Mouse (Mus musculus) embryonic facial prominence, embryonic 12.5 days (tissue): ENCODE data around the gene Slbp. TPM values are rescaled to one million over a fixed set of nuclear protein-coding genes. Genes with fewer than 3 reads are reported as not detected.

Source experiments
- ATAC-seq: fragments of 200-750 bp; cut with Nextera tagmentation; 2 replicates; pipeline ENCODE4 v1.8.0; 2017; ENCODE audit not compliant: insufficient number of reproducible peaks, insufficient read depth, low FRiP score, low TSS enrichment
- H3K27ac ChIP-seq: fragments of 300-500 bp; sonication (generic); 2 replicates; pipeline ENCODE4 v1.5.1; 2016; ENCODE audit warnings: mild to moderate bottlenecking
- H3K27me3 ChIP-seq: fragments of 300-500 bp; sonication (generic); 2 replicates; pipeline ENCODE4 v1.6.1; 2016; ENCODE audit warnings: mild to moderate bottlenecking, moderate library complexity
- H3K36me3 ChIP-seq: fragments of 300-500 bp; sonication (generic); 2 replicates; pipeline ENCODE4 v1.6.1; 2016; ENCODE audit warnings: mild to moderate bottlenecking
- H3K4me1 ChIP-seq: fragments of 300-500 bp; sonication (generic); 2 replicates; pipeline ENCODE4 v1.6.1; 2016
- H3K4me2 ChIP-seq: fragments of 300-500 bp; sonication (generic); replicated peaks from 2 replicates; pipeline ENCODE4 v1.6.1; 2016; ENCODE audit warnings: mild to moderate bottlenecking, moderate library complexity
- H3K4me3 ChIP-seq: fragments of 300-500 bp; sonication (generic); 2 replicates; pipeline ENCODE4 v1.5.1; 2016; ENCODE audit warnings: mild to moderate bottlenecking
- H3K9ac ChIP-seq: fragments of 300-500 bp; sonication (generic); 2 replicates; pipeline ENCODE4 v1.6.1; 2016; ENCODE audit warnings: mild to moderate bottlenecking, moderate library complexity
- H3K9me3 ChIP-seq: fragments of 300-500 bp; sonication (generic); 2 replicates; pipeline ENCODE4 v1.6.1; 2016; ENCODE audit warnings: mild to moderate bottlenecking, moderate library complexity
- WGBS: fragments of 180-500 bp; shearing (Covaris S2); methylation state at CpG from one replicate; pipeline ENCODE4 v1.1.7; 2016; 5-methylcytosine and 5-hydroxymethylcytosine counted together
- polyA plus RNA-seq: library from polyadenylated mRNA; unstranded; fragments of >200 nt; fragmentation: Nextera tagmentation; extraction: Ambion mirVana; gene quantifications from 2 replicates; pipeline ENCODE4 v1.2.1, GENCODE M21; 2016

The Slbp gene
- polyA plus RNA-seq, 1 experiment from 2014 or later = 270 TPM

DNA sequence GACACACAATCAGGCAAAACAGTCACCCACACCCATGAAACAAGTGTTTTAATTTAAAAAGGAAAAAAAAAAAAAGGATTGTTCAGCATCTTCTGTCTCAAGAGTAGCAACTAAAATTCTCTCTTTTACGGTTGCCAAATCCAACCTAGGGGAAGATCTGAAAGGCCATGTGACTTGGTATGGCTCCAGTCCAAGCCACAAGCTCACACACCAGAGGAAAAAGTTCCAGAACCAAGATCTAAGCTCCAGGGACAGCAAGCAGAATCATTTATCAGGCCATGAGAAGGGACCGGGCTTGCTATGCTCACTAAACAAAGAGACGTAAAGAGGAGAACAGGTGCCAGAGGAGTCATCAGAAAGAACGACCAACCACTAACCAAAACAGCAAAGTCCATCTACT, 24.4 kb downstream of the Slbp start:
- WGBS = 44% methylated on average over 4 of the region's 4 CpGs
- Histone ChIP-seq H3K4me1 (peaks cover 17% of the 10 kb centered on the region), H3K9ac (no peak overlapping the region; the same call in 1 of the 2 replicates), H3K27me3 (no peaks in the 10 kb centered on the region), H3K9me3 (no peaks in the 10 kb centered on the region), H3K4me3 (peak overlapping the region; percentile 81), H3K27ac (no peak overlapping the region), H3K36me3 (no peaks in the 10 kb centered on the region), H3K4me2 (peak overlapping the region; percentile 78)
- no peak for ATAC-seq

DNA sequence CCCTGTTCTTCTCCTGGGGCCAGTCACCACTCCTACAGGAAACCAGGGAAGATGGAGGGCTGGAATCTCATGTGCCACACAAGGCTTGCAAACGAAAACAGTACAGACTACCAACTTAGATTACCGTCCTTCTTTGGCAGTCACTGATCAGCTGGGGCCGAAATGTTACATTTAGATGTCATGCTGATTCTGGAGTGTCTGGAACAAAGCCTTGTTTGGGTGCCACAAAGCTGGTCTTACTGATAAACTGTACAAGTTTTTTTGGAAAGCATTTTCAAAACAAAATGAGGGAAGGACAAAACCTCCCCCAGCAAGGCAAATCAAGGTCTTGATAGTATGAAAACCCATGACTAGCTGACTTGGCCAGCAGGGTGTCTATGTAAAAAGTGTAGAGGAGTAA, 28.6 kb downstream of the Slbp start:
- Histone ChIP-seq H3K4me2 (no peak overlapping the region), H3K9me3 (no peaks in the 10 kb centered on the region), H3K36me3 (0 out of 2 replicates have a peak, but pooled peaks cover 5% of the 10 kb centered on the region), H3K4me3 (no peak overlapping the region), H3K9ac (no peak overlapping the region), H3K27ac (no peak overlapping the region), H3K27me3 (no peaks in the 10 kb centered on the region), H3K4me1 (peaks cover 8% of the 10 kb centered on the region)
- WGBS = 72% methylated on average over 3 of the region's 3 CpGs
- ATAC-seq = no peak

DNA sequence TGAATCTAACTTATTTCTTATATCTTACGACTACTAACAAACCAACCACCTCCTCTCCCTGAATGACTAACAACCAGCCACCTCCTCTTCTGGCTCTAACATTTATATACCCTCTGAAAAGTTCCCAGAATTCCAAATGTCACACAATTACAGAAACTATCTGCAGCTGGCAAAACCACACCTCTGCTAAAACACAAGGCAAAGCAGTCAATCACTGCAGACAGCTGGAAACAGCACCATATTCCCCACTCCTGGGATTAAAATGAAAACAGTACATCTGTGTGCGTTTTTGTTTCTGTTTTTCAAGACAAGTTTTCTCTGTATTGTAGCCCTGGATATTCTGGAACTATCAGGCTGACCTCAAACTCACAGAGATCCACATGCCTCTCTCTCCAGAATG, 29.7 kb downstream of the Slbp start:
- Histone ChIP-seq H3K9ac (no peak overlapping the region), H3K36me3 (0 out of 2 replicates have a peak, but pooled peaks cover 5% of the 10 kb centered on the region), H3K27me3 (no peaks in the 10 kb centered on the region), H3K4me1 (peaks cover under 1% of the 10 kb centered on the region), H3K4me2 (no peak overlapping the region), H3K4me3 (no peak overlapping the region), H3K27ac (no peak overlapping the region), H3K9me3 (no peaks in the 10 kb centered on the region)
- no peak for ATAC-seq
- 78% methylated on average over 2 of the region's 2 CpGs for WGBS

DNA sequence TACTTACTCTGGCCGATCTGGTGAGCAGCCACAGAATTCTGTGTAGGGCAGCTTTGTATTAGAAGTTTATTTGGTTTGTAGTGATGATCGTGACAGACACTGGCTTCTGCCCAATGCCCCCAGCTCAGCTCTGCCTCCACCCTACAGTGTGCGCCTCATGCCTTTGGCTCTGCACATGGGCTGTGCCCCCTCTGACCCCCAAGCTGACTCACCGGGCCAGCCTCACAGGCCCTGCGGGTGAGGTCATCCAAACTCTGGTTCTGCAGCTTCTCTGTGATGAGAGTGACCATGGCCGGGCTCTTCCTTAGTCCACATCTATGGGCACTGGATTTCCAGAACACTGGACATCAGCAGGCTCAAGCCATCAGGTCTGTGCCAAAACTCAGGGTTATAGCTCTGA, 38.0 kb downstream of the Slbp start:
- no peak overlapping the region for H3K4me2 ChIP-seq
- 84% methylated on average over 6 of the region's 6 CpGs for WGBS
- H3K27ac ChIP-seq = no peak overlapping the region
- no peaks in the 10 kb centered on the region for H3K4me1 ChIP-seq
- H3K9me3 ChIP-seq = no peaks in the 10 kb centered on the region
- peaks cover 36% of the 10 kb centered on the region for H3K36me3 ChIP-seq
- no peak for ATAC-seq
- H3K4me3 ChIP-seq = no peak overlapping the region
- H3K9ac ChIP-seq = no peak overlapping the region
- no peaks in the 10 kb centered on the region for H3K27me3 ChIP-seq

DNA sequence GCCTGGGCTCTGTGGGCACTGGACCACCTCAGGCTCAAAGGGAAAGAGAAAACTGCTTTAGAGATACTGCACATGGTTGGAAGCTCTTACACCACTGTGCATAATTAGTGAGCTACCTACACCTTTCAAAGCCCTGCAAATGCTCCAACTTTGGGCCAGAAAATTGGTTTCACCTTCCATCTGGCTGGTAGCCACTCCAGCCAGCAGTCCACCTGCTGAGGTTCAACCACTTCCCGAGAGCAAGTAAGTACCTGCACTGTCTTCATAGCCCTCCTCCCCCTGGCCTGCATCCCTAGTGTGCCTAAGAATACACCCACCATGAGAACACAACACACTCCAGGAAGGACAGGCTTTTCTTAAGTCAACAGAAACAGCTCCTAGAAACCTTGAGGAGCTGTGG, 40.6 kb downstream of the Slbp start:
- Histone ChIP-seq H3K9ac (no peak overlapping the region), H3K4me3 (no peak overlapping the region), H3K9me3 (no peaks in the 10 kb centered on the region), H3K27me3 (no peaks in the 10 kb centered on the region), H3K4me2 (no peak overlapping the region), H3K36me3 (peaks cover 60% of the 10 kb centered on the region), H3K4me1 (no peaks in the 10 kb centered on the region), H3K27ac (no peak overlapping the region)
- 97% methylated on average over 1 of the region's 1 CpGs for WGBS
- no peak for ATAC-seq

DNA sequence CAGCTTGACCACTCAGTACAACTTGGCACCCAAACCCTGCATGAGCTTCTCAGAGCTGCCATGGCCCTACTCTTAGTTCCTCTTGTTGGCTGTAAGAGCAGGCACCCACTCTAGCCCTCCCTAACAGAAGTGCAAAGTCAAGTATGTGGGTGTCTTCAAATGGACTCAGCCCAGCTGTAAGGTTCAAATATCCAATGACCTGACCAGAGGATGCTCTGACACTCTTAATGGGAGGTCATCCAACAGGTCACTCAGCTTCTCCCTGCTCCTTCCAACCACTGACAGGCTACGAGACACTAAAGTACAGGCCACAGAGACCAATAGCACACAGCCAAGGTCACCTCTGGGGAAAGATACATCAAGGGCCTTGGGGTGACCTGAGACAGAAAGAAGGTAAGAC, 43.1 kb downstream of the Slbp start:
- Histone ChIP-seq H3K9ac (no peak overlapping the region), H3K4me2 (no peak overlapping the region), H3K9me3 (no peaks in the 10 kb centered on the region), H3K36me3 (peaks cover 74% of the 10 kb centered on the region), H3K27me3 (no peaks in the 10 kb centered on the region), H3K27ac (no peak overlapping the region), H3K4me1 (no peaks in the 10 kb centered on the region), H3K4me3 (no peak overlapping the region)
- WGBS = 81% methylated on average over 1 of the region's 1 CpGs
- no peak for ATAC-seq

DNA sequence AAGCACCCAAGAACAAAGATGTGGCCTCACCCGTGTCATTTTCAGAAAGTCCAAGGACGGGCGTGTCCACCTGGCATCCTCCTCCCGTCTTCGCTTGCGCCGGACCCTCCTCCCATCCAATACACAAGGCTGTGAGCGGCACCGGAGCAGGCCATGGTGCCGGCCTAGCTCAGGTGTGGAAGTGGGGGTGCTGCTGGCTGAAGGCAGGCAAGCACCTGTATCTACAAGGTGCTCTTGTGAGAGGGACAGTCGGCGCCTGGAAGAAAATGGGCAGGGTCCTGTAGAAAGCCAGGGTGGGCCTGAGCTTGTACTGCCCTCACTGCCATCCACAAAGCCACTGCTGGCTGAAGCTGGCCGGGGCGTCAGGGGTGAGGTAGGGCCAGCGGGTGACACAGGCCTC, 44.9 kb downstream of the Slbp start:
- Histone ChIP-seq H3K27me3 (no peaks in the 10 kb centered on the region), H3K4me2 (no peak overlapping the region), H3K4me1 (no peaks in the 10 kb centered on the region), H3K4me3 (no peak overlapping the region), H3K9me3 (no peaks in the 10 kb centered on the region), H3K36me3 (peaks cover 61% of the 10 kb centered on the region), H3K9ac (no peak overlapping the region), H3K27ac (no peak overlapping the region)
- WGBS = 97% methylated on average over 15 of the region's 15 CpGs
- no peak for ATAC-seq

DNA sequence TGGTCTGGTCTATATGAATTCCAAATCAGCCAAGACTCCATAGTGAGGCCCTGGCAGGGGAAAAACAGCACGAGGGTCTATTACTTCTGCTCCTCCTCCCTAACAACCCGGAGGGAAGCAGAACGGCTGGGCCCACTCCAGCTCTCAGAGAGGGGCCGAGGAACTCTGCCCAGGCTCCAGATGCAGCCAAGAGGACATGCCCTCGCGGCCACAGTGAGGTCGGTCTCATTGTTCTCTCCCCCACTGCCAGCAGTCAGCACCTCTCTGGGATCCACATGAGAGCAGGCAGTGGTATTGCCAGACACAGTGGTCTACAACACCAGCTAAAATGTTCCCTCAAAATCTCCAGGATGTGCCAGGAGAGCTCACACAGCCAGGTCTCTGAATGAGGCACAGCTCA, 45.7 kb downstream of the Slbp start:
- 79% methylated on average over 7 of the region's 7 CpGs for WGBS
- Histone ChIP-seq H3K9ac (no peak overlapping the region), H3K4me1 (no peaks in the 10 kb centered on the region), H3K9me3 (no peaks in the 10 kb centered on the region), H3K4me3 (no peak overlapping the region), H3K27ac (no peak overlapping the region), H3K27me3 (no peaks in the 10 kb centered on the region), H3K4me2 (no peak overlapping the region), H3K36me3 (peaks cover 53% of the 10 kb centered on the region)
- no peak for ATAC-seq

DNA sequence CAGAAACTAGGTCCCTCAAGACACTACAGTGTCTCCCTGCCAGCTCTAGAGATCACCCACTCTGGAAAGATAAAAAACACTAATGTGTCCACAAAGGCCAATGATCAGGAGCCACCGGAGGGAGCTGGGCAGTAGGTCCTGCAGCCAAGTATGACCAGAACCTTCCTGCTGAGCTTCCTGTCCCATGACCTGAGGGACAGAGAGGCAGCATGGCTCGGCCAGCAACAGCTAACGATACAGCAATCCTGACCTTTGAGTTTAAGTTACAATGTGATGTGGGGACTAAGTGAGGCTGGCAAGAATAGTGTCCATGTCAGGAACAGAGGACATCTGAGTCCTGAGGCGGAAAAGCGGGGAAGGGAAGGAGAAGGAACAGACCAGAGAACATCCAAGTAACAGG, 47.1 kb downstream of the Slbp start:
- 85% methylated on average over 5 of the region's 5 CpGs for WGBS
- H3K36me3 ChIP-seq = peaks cover 52% of the 10 kb centered on the region
- ATAC-seq = no peak

DNA sequence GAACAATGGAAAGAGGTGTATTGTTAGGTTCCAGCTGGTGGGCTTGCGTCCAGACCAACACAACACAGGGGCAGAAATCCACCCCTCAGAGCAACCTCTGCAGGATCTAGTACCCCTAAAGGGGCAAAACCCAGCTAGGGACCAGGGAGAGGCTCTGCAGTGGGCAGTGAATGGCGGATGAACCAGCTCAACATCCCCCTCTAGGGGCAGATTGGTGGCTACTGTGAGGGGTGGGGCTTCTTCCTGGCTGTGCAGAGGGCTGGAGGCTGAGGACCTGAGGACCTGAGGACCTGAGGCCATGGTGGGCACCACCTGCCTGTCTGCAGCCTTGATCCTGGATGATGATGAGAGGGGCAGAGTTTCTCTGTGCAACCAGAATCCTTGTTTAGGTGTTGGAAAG, 58.8 kb downstream of the Slbp start:
- H3K4me2 ChIP-seq = no peak overlapping the region
- H3K9ac ChIP-seq = no peak overlapping the region
- no peak overlapping the region for H3K4me3 ChIP-seq
- 34% methylated on average over 2 of the region's 2 CpGs for WGBS
- H3K9me3 ChIP-seq = no peaks in the 10 kb centered on the region
- no peak overlapping the region for H3K27ac ChIP-seq
- no peak; the same call in 1 of the 2 replicates for ATAC-seq
- H3K27me3 ChIP-seq = no peaks in the 10 kb centered on the region
- H3K4me1 ChIP-seq = no peaks in the 10 kb centered on the region
- peaks cover 9% of the 10 kb centered on the region; the same call in 1 of the 2 replicates for H3K36me3 ChIP-seq

More for the DNA sequence above, 47.1 kb downstream of the Slbp start:
- Histone ChIP-seq H3K27me3 (no peaks in the 10 kb centered on the region), H3K9me3 (no peaks in the 10 kb centered on the region), H3K4me3 (no peak overlapping the region), H3K4me2 (no peak overlapping the region), H3K4me1 (no peaks in the 10 kb centered on the region), H3K27ac (no peak overlapping the region), H3K9ac (no peak overlapping the region)

DNA sequence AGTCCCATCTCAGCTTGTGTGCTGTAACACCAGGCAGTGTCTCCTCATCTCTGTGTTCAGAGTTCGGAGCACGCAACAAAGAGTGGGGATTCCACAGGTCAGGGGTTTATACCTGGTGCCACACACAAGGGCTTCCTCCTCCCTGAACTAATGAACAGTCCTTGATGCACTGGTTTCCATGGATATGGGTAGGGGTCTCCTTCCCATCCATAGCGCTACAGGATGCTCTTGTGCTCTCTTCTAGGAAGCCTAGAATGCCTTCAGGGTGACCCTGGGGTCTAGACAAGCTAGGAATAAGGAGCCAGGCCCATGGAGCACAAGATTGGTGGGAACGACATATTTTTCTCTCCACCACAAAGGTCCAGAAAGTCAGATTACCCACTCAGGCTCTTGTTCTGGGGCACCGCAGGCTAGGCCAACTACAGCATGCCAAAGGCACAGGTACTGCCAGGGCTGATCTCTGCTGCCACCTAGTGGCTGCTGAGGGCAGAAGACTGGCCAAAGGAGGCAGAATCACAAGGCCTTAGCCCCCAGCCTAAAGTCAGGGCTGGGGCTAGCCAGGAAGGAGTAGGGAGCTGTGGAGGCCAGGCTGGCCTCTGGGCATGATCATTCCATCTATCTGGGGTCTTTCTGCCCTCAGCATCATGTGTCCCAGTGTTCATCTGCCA, 63.0 kb downstream of the Slbp start:
- Histone ChIP-seq H3K27ac (no peak overlapping the region), H3K4me3 (no peak overlapping the region), H3K4me2 (no peak overlapping the region), H3K9ac (no peak overlapping the region), H3K9me3 (no peaks in the 10 kb centered on the region), H3K36me3 (no peaks in the 10 kb centered on the region), H3K4me1 (no peaks in the 10 kb centered on the region), H3K27me3 (no peaks in the 10 kb centered on the region)
- ATAC-seq = no peak; the same call in 1 of the 2 replicates
- WGBS = 71% methylated on average over 5 of the region's 5 CpGs

DNA sequence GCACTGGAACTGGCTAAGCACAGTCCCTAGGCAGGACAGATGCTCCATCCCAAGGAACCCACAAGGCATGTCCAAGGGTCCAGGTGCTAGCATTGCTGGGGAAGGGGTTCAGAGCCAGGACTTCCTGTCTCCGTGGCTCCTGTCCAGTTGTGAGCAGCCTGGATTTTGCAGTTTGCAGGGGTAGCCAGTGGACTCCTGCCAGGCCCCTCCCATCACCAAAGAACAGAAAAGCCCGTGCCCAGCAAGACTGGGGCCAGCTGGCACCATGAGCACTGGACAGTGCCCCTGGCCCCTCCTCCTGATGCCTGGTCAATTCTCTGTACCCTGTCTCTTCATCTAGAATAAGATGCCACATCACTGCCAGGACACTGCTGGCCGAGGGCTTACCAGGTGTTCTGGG, 64.3 kb downstream of the Slbp start:
- 69% methylated on average over 3 of the region's 3 CpGs for WGBS
- Histone ChIP-seq H3K9me3 (no peaks in the 10 kb centered on the region), H3K36me3 (no peaks in the 10 kb centered on the region), H3K9ac (no peak overlapping the region), H3K4me3 (no peak overlapping the region), H3K27me3 (no peaks in the 10 kb centered on the region), H3K4me1 (no peaks in the 10 kb centered on the region), H3K4me2 (no peak overlapping the region), H3K27ac (no peak overlapping the region)
- no peak for ATAC-seq
